ENCODE assay signal across 27 mouse cellular contexts in genomic region chr14:77164396-77164795, GRCm38 (mm10). TPM values are rescaled to one million over a fixed set of nuclear protein-coding genes. Genes with fewer than 3 reads are reported as not detected.
DNase-seq lines count a peak whose midpoint lies in the region; ATAC-seq lines count a peak whose summit lies in the region.
"Had no signal": no experiment of that assay in that cellular context is flagged by ENCODE, and none has a peak within 500 bp of the region (broad histone marks: within the 10 kb centered on the region; RNA-seq: fewer than 3 reads in every experiment).

No protein-coding gene starts in this region.

- no peak overlapping the region for H3K4me2 ChIP-seq in heart, embryonic 12.5 days
- no peak overlapping the region for H3K4me2 ChIP-seq in midbrain, embryonic 11.5 days
- no peak overlapping the region for H3K4me2 ChIP-seq in midbrain, embryonic 16.5 days (ENCODE audit: low read length)
- no peak overlapping the region for H3K4me2 ChIP-seq in kidney, embryonic 14.5 days (replicated peaks; ENCODE audit: low read depth, low read length)
- H3K4me2 ChIP-seq: limb, embryonic 12.5 days; liver, embryonic 15.5 days; lung, embryonic 14.5 days had no signal

- H3K36me3 ChIP-seq in heart, embryonic 10.5 days, result no peaks in the 10 kb centered on the region
- no peaks in the 10 kb centered on the region for H3K36me3 ChIP-seq in heart, embryonic 12.5 days
- no peaks in the 10 kb centered on the region for H3K36me3 ChIP-seq in midbrain, embryonic 11.5 days (ENCODE audit: control insufficient read depth, insufficient read depth, low read length)
- H3K36me3 ChIP-seq in midbrain, embryonic 16.5 days (ENCODE audit: control insufficient read depth, insufficient read depth, low read length), result no peaks in the 10 kb centered on the region
- no peaks in the 10 kb centered on the region for H3K36me3 ChIP-seq in kidney, embryonic 14.5 days (ENCODE audit: control insufficient read depth, insufficient read depth, low read length)
- H3K36me3 ChIP-seq: limb, embryonic 12.5 days; liver, embryonic 15.5 days had no signal

- DNase-seq in cerebellum, adult 11-12 months, result peak; percentile 38
- no peak for DNase-seq in cerebellum, adult 8-10 months
- DNase-seq in heart, embryonic 10.5 days (ENCODE audit: low spot score), result peak; percentile 68
- peak; percentile 69 for DNase-seq in midbrain, embryonic 11.5 days (ENCODE audit: low spot score, missing footprints)
- peak; percentile 66 to 76 for DNase-seq in cerebellum, postnatal 14 days
- DNase-seq: adrenal gland, adult 8-10 months; heart, postnatal 36 days; kidney, adult 9 months; kidney, postnatal 14 days; layer of hippocampus, adult 9-11 months; lung, embryonic 14.5 days; lung, postnatal 14 days; right cerebral cortex, adult 18-20 months; spleen, adult 18-20 months; thymus, adult 2 months; thymus, postnatal 36 days had no signal

- no peaks in the 10 kb centered on the region for H3K9me3 ChIP-seq in heart, embryonic 10.5 days
- peaks cover 5% of the 10 kb centered on the region; the same call in 1 of the 2 replicates for H3K9me3 ChIP-seq in heart, embryonic 12.5 days (replicated peaks)
- no peaks in the 10 kb centered on the region for H3K9me3 ChIP-seq in midbrain, embryonic 11.5 days (ENCODE audit: control insufficient read depth, low read length)
- H3K9me3 ChIP-seq in midbrain, embryonic 16.5 days (replicated peaks; ENCODE audit: control insufficient read depth, low read length, poor library complexity, severe bottlenecking), result no peaks in the 10 kb centered on the region
- H3K9me3 ChIP-seq in kidney, embryonic 14.5 days (ENCODE audit: control insufficient read depth, low read length), result no peaks in the 10 kb centered on the region
- H3K9me3 ChIP-seq: limb, embryonic 12.5 days; liver, embryonic 15.5 days had no signal

- no peaks in the 10 kb centered on the region for H3K27me3 ChIP-seq in heart, embryonic 10.5 days (ENCODE audit: insufficient read depth, poor library complexity, severe bottlenecking)
- H3K27me3 ChIP-seq in heart, embryonic 12.5 days (replicated peaks), result no peaks in the 10 kb centered on the region
- H3K27me3 ChIP-seq in midbrain, embryonic 11.5 days (ENCODE audit: control insufficient read depth, insufficient read depth, low read length), result no peaks in the 10 kb centered on the region
- no peaks in the 10 kb centered on the region for H3K27me3 ChIP-seq in midbrain, embryonic 16.5 days (ENCODE audit: control insufficient read depth, insufficient read depth, low read depth, low read length)
- no peaks in the 10 kb centered on the region for H3K27me3 ChIP-seq in kidney, embryonic 14.5 days (ENCODE audit: control insufficient read depth, insufficient read depth, low read length)
- H3K27me3 ChIP-seq: CH12.LX had no signal

- H3K4me3 ChIP-seq in heart, embryonic 10.5 days, result no peak overlapping the region
- H3K4me3 ChIP-seq in heart, embryonic 12.5 days, result no peak overlapping the region
- no peak overlapping the region for H3K4me3 ChIP-seq in midbrain, embryonic 11.5 days (ENCODE audit: low read depth, low read length)
- H3K4me3 ChIP-seq in midbrain, embryonic 16.5 days (ENCODE audit: low read depth, low read length), result no peak overlapping the region
- no peak overlapping the region for H3K4me3 ChIP-seq in kidney, embryonic 14.5 days (ENCODE audit: low read length)
- H3K4me3 ChIP-seq: erythroblast, embryonic 14.5 days; limb, embryonic 12.5 days; liver, embryonic 15.5 days had no signal

- WGBS in heart, embryonic 10.5 days, result 82% methylated on average over 6 of the region's 6 CpGs
- WGBS in heart, embryonic 12.5 days, result 73% methylated on average over 6 of the region's 6 CpGs
- WGBS in midbrain, embryonic 11.5 days, result 86% methylated on average over 6 of the region's 6 CpGs
- 76% methylated on average over 6 of the region's 6 CpGs for WGBS in midbrain, embryonic 16.5 days
- 65% methylated on average over 6 of the region's 6 CpGs for WGBS in kidney, embryonic 14.5 days

- no peak for ATAC-seq in heart, embryonic 12.5 days (ENCODE audit: insufficient number of reproducible peaks, low FRiP score)
- ATAC-seq in midbrain, embryonic 11.5 days (ENCODE audit: low FRiP score), result no peak
- ATAC-seq in midbrain, embryonic 16.5 days, result no peak
- no peak for ATAC-seq in kidney, embryonic 14.5 days (ENCODE audit: low FRiP score, low TSS enrichment)
- ATAC-seq: activated CD4-positive, CD25-positive, alpha-beta regulatory T cell, adult 4 months; forebrain, embryonic 16.5 days; intestine, postnatal 0 days had no signal

- no peak overlapping the region for H3K9ac ChIP-seq in heart, embryonic 12.5 days
- H3K9ac ChIP-seq in midbrain, embryonic 11.5 days (ENCODE audit: low read length), result no peak overlapping the region
- no peak overlapping the region for H3K9ac ChIP-seq in midbrain, embryonic 16.5 days (ENCODE audit: low read depth, low read length)
- no peak overlapping the region for H3K9ac ChIP-seq in kidney, embryonic 14.5 days (ENCODE audit: low read depth, low read length)
- H3K9ac ChIP-seq: limb, embryonic 12.5 days; liver, embryonic 15.5 days; lung, embryonic 14.5 days had no signal

- H3K27ac ChIP-seq in heart, embryonic 10.5 days, result no peak overlapping the region
- H3K27ac ChIP-seq in heart, embryonic 12.5 days (ENCODE audit: poor library complexity, severe bottlenecking), result no peak overlapping the region
- H3K27ac ChIP-seq in midbrain, embryonic 11.5 days (ENCODE audit: low read depth, low read length), result no peak overlapping the region
- H3K27ac ChIP-seq in midbrain, embryonic 16.5 days (ENCODE audit: low read length), result no peak overlapping the region
- no peak overlapping the region for H3K27ac ChIP-seq in kidney, embryonic 14.5 days (ENCODE audit: low read depth, low read length)
- H3K27ac ChIP-seq: limb, embryonic 12.5 days; liver, embryonic 15.5 days had no signal

- H3K4me1 ChIP-seq in heart, embryonic 10.5 days, result no peaks in the 10 kb centered on the region
- no peaks in the 10 kb centered on the region for H3K4me1 ChIP-seq in heart, embryonic 12.5 days (replicated peaks)
- no peaks in the 10 kb centered on the region for H3K4me1 ChIP-seq in midbrain, embryonic 11.5 days (ENCODE audit: control insufficient read depth, insufficient read depth, low read length)
- peaks cover 34% of the 10 kb centered on the region for H3K4me1 ChIP-seq in midbrain, embryonic 16.5 days (ENCODE audit: control insufficient read depth, insufficient read depth, low read length)
- H3K4me1 ChIP-seq in kidney, embryonic 14.5 days (ENCODE audit: control insufficient read depth, insufficient read depth, low read length), result no peaks in the 10 kb centered on the region
- H3K4me1 ChIP-seq: liver, embryonic 15.5 days had no signal

RNA-seq across cellular contexts. Expression of gene Enox1, which starts 7.8 kb away (rescaled TPM):
- 4.4 and 5.8 TPM in 2 replicates for polyA plus RNA-seq in heart, embryonic 10.5 days (2016; fragmentation: Nextera tagmentation; extraction: Ambion mirVana)
- 3.2 and 4.5 TPM in 2 replicates for polyA plus RNA-seq in heart, embryonic 12.5 days (2016; fragmentation: Nextera tagmentation; extraction: Ambion mirVana)
- polyA plus RNA-seq in midbrain, embryonic 11.5 days (2014; fragmentation: Nextera tagmentation; extraction: Ambion mirVana), result 12.8 and 13.2 TPM in 2 replicates
- polyA plus RNA-seq in midbrain, embryonic 16.5 days (2015; fragmentation: Nextera tagmentation; extraction: Ambion mirVana), result 42.4 and 42.8 TPM in 2 replicates
- polyA plus RNA-seq in kidney, embryonic 14.5 days (2014; fragmentation: Nextera tagmentation; extraction: Ambion mirVana), result 3.6 and 7.0 TPM in 2 replicates
- polyA plus RNA-seq: erythroblast, embryonic 14.5 days; liver, adult 2 months had no signal
